Mouse (Mus musculus): ENCODE measurements at regions not wholly inside any gene's neighbourhood (a gene's known extent, or its start where the extent isn't known, plus 50 kb on each side); places are given as distances from the start of the nearest gene placed in this dataset.

- H3K4me2 ChIP-seq: no peak overlapping the region
- no peaks in the 10 kb centered on the region for H3K36me3 ChIP-seq (replicated peaks)
- ATAC-seq (replicated peaks): no peak
- H3K9me3 ChIP-seq: no peaks in the 10 kb centered on the region
- H3K4me3 ChIP-seq: no peak overlapping the region
- H3K27me3 ChIP-seq (replicated peaks): no peaks in the 10 kb centered on the region
- no peaks in the 10 kb centered on the region for H3K4me1 ChIP-seq
- 78% methylated on average over 1 of the region's 1 CpGs for WGBS
- no peak overlapping the region for H3K27ac ChIP-seq
- H3K9ac ChIP-seq: no peak overlapping the region
These were observed 701.2 kb upstream of the Impad1 start for GRCm38 (mm10) chr4:5494072-5495000.

GRCm38 (mm10) chr4:5486786-5487185 is 693.6 kb upstream of the Impad1 start:
- no peaks in the 10 kb centered on the region for H3K4me1 ChIP-seq
- no peak for ATAC-seq (replicated peaks)
- no peaks in the 10 kb centered on the region for H3K9me3 ChIP-seq

DNA sequence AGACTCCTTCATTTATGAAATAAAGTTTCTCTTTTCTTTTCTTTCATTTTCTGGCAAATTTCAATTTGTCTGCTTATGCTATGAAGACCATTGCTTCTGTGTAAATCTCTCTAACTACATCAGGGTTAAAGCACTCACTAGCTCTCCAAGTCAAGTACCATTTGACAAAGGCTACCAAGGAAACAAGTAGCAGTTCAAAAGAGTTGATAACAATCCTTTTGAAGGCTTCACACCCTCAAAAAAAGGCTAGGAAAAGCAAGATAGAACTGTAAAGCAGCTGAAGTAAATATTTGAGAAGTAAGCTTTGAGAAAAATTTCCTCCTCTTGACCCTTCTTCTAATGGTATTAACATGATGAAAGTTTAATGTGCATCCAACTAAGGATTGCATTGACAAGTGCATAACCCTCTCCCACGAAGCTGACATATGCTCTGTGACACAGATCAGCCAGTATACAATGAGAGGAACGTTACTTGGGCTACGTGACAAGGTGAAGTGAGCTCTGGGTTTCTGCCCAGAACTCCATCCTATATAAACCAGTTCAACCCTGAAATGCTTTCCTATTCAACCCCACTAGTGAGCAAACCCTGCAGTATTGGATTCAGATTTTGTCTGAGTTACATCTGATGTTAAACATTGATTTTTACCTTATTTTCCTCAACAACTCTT is 678.9 kb upstream of the Impad1 start:
- Histone ChIP-seq H3K27ac (no peak overlapping the region), H3K4me1 (no peaks in the 10 kb centered on the region), H3K9ac (no peak overlapping the region), H3K36me3 (replicated peaks) (no peaks in the 10 kb centered on the region), H3K9me3 (no peaks in the 10 kb centered on the region), H3K4me3 (no peak overlapping the region), H3K27me3 (replicated peaks) (no peaks in the 10 kb centered on the region), H3K4me2 (no peak overlapping the region)
- no peak for ATAC-seq (replicated peaks)
- 51% methylated on average over 3 of the region's 3 CpGs for WGBS

More at GRCm38 (mm10) chr4:5486786-5487185, 693.6 kb upstream of the Impad1 start:
- no peak overlapping the region for H3K4me2 ChIP-seq
- H3K27me3 ChIP-seq (replicated peaks): no peaks in the 10 kb centered on the region
- 80% methylated on average over 2 of the region's 2 CpGs for WGBS
- H3K27ac ChIP-seq: no peak overlapping the region
- H3K36me3 ChIP-seq (replicated peaks): no peaks in the 10 kb centered on the region
- no peak overlapping the region for H3K9ac ChIP-seq
- no peak overlapping the region for H3K4me3 ChIP-seq

- ATAC-seq (replicated peaks): no peak
- no peaks in the 10 kb centered on the region for H3K4me1 ChIP-seq
- H3K27ac ChIP-seq: no peak overlapping the region
- H3K9ac ChIP-seq: no peak overlapping the region
- H3K27me3 ChIP-seq (replicated peaks): no peaks in the 10 kb centered on the region
- H3K4me2 ChIP-seq: no peak overlapping the region
- H3K4me3 ChIP-seq: no peak overlapping the region
- H3K9me3 ChIP-seq: no peaks in the 10 kb centered on the region
- H3K36me3 ChIP-seq (replicated peaks): no peaks in the 10 kb centered on the region
These were observed 666.0 kb upstream of the Impad1 start for GRCm38 (mm10) chr4:5459028-5459695.

DNA sequence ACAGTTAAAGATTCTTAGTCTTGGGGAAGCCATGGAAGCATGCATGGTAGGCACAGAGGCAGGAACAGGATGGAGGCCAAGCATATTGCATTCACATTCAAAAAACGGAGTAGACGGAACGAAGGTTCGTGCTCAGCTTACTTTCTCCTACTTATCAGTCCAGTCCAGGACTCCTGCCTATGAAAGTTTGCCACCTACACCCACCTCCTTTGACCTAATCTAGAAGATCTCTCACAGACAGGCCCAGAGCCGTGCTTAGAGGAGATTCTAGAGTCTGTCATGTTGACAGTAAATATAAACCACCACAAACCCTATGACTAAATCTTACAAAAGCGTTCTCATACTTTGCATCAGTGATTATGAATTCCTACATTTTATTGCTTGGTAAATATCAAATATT is 657.3 kb upstream of the Impad1 start:
- H3K4me1 ChIP-seq: no peaks in the 10 kb centered on the region
- H3K27ac ChIP-seq: no peak overlapping the region
- H3K9ac ChIP-seq: no peak overlapping the region
- no peak overlapping the region for H3K4me3 ChIP-seq
- WGBS: 93% methylated on average over 6 of the region's 6 CpGs
- H3K9me3 ChIP-seq: no peaks in the 10 kb centered on the region
- H3K27me3 ChIP-seq (replicated peaks): no peaks in the 10 kb centered on the region
- no peak overlapping the region for H3K4me2 ChIP-seq
- ATAC-seq (replicated peaks): no peak
- no peaks in the 10 kb centered on the region for H3K36me3 ChIP-seq (replicated peaks)

GRCm38 (mm10) chr4:5441339-5442019 is 648.3 kb upstream of the Impad1 start:
- no peaks in the 10 kb centered on the region for H3K9me3 ChIP-seq
- no peaks in the 10 kb centered on the region for H3K36me3 ChIP-seq (replicated peaks)
- H3K4me3 ChIP-seq: no peak overlapping the region
- no peak overlapping the region for H3K9ac ChIP-seq
- H3K27me3 ChIP-seq (replicated peaks): no peaks in the 10 kb centered on the region
- H3K4me2 ChIP-seq: no peak overlapping the region
- no peaks in the 10 kb centered on the region for H3K4me1 ChIP-seq
- ATAC-seq (replicated peaks): no peak
- 42% methylated on average over 2 of the region's 2 CpGs for WGBS
- no peak overlapping the region for H3K27ac ChIP-seq

GRCm38 (mm10) chr4:5437076-5437475 is 643.9 kb upstream of the Impad1 start:
- H3K9ac ChIP-seq: no peak overlapping the region
- WGBS: 12% methylated on average over 3 of the region's 3 CpGs
- ATAC-seq (replicated peaks): peak; percentile 71

More at GRCm38 (mm10) chr4:5437076-5437475, 643.9 kb upstream of the Impad1 start:
- H3K27ac ChIP-seq: no peak overlapping the region
- no peak overlapping the region for H3K4me2 ChIP-seq
- no peaks in the 10 kb centered on the region for H3K4me1 ChIP-seq
- H3K27me3 ChIP-seq (replicated peaks): no peaks in the 10 kb centered on the region
- H3K4me3 ChIP-seq: no peak overlapping the region
- H3K9me3 ChIP-seq: no peaks in the 10 kb centered on the region
- H3K36me3 ChIP-seq (replicated peaks): no peaks in the 10 kb centered on the region

All from midbrain, embryonic 15.5 days (tissue).